47 mouse cellular contexts compared by ENCODE assay signal in genomic region chrX:51801133-51801532, GRCm38 (mm10). TPM values are rescaled to one million over a fixed set of nuclear protein-coding genes. Genes with fewer than 3 reads are reported as not detected.
"Had no signal": no experiment of that assay in that cellular context is flagged by ENCODE, and none has a peak within 500 bp of the region (broad histone marks: within the 10 kb centered on the region; RNA-seq: fewer than 3 reads in every experiment).

Gene Usp26 (minus strand): TSS chrX:51801233.

- H3K9me3 ChIP-seq: heart, embryonic 10.5 days; heart, embryonic 15.5 days; hindbrain, embryonic 12.5 days; hindbrain, embryonic 13.5 days; hindbrain, embryonic 15.5 days; intestine, embryonic 15.5 days; kidney, embryonic 15.5 days had no signal

- ATAC-seq: hindbrain, embryonic 16.5 days; hindbrain, postnatal 0 days; inflammation-experienced regulatory T-cells, adult 6 months; intestine, embryonic 15.5 days; intestine, embryonic 16.5 days; intestine, postnatal 0 days had no signal

- H3K27ac ChIP-seq: heart, embryonic 10.5 days; heart, embryonic 13.5 days; heart, embryonic 15.5 days; hindbrain, embryonic 10.5 days; hindbrain, embryonic 12.5 days; hindbrain, embryonic 13.5 days; hindbrain, embryonic 14.5 days; hindbrain, embryonic 15.5 days; hindbrain, postnatal 0 days; intestine, embryonic 15.5 days; kidney, embryonic 15.5 days; kidney, postnatal 0 days; layer of hippocampus, adult 2 months had no signal

- H3K4me3 ChIP-seq: heart, embryonic 10.5 days; heart, embryonic 12.5 days; heart, embryonic 13.5 days; heart, embryonic 15.5 days; hindbrain, embryonic 10.5 days; hindbrain, embryonic 12.5 days; hindbrain, embryonic 13.5 days; hindbrain, embryonic 15.5 days; intestine, embryonic 15.5 days; kidney, embryonic 15.5 days; layer of hippocampus, adult 2 months had no signal

- H3K27me3 ChIP-seq: heart, embryonic 12.5 days; heart, embryonic 13.5 days; heart, embryonic 15.5 days; hindbrain, embryonic 12.5 days; hindbrain, embryonic 13.5 days; hindbrain, embryonic 15.5 days; intestine, embryonic 15.5 days; kidney, embryonic 15.5 days had no signal

- DNase-seq: heart, postnatal 10 days; heart, postnatal 14 days; heart, postnatal 36 days; heart, postnatal 4 days; kidney, adult 11 months; kidney, adult 18-20 months; kidney, adult 2 months; kidney, adult 8-10 months; kidney, adult 9 months; kidney, postnatal 10 days; kidney, postnatal 14 days; kidney, postnatal 25 days; kidney, postnatal 36 days; kidney, postnatal 4 days; layer of hippocampus, adult 9-11 months; layer of hippocampus, postnatal 36 days had no signal

- H3K9ac ChIP-seq: heart, embryonic 12.5 days; heart, embryonic 13.5 days; heart, embryonic 15.5 days; hindbrain, embryonic 12.5 days; hindbrain, embryonic 13.5 days; hindbrain, embryonic 14.5 days; hindbrain, embryonic 15.5 days; intestine, embryonic 15.5 days; kidney, embryonic 15.5 days had no signal

- H3K36me3 ChIP-seq: heart, embryonic 10.5 days; heart, embryonic 12.5 days; heart, embryonic 13.5 days; heart, embryonic 15.5 days; hindbrain, embryonic 10.5 days; hindbrain, embryonic 12.5 days; hindbrain, embryonic 13.5 days; hindbrain, embryonic 15.5 days; intestine, embryonic 15.5 days; kidney, embryonic 15.5 days had no signal

- H3K4me1 ChIP-seq: heart, embryonic 10.5 days; heart, embryonic 12.5 days; heart, embryonic 13.5 days; heart, embryonic 15.5 days; hindbrain, embryonic 10.5 days; hindbrain, embryonic 12.5 days; hindbrain, embryonic 13.5 days; hindbrain, embryonic 15.5 days; intestine, embryonic 15.5 days; kidney, embryonic 15.5 days had no signal

RNA-seq across cellular contexts. Expression of gene Usp26, which starts in this region (rescaled TPM):
- total RNA-seq: heart, postnatal 10 days; hematopoietic stem cell, adult 5-6 weeks; hindbrain, postnatal 0 days; layer of hippocampus, adult 18-20 months; layer of hippocampus, adult 2 months; layer of hippocampus, adult 8-10 months; layer of hippocampus, postnatal 10 days; layer of hippocampus, postnatal 25 days; layer of hippocampus, postnatal 36 days; left cerebral cortex, adult 18-20 months had no signal
- polyA plus RNA-seq: heart, embryonic 11.5 days; heart, embryonic 12.5 days; heart, embryonic 15.5 days; heart, embryonic 16.5 days; hindbrain, embryonic 10.5 days; hindbrain, embryonic 11.5 days; hindbrain, embryonic 12.5 days; hindbrain, embryonic 13.5 days; hindbrain, embryonic 14.5 days; hindbrain, embryonic 15.5 days; hindbrain, embryonic 16.5 days; hindbrain, postnatal 0 days; inflammation-experienced regulatory T-cells, adult 6 months; intestine, embryonic 14.5 days; intestine, embryonic 15.5 days; intestine, embryonic 16.5 days; intestine, postnatal 0 days; kidney, adult 2 months; kidney, embryonic 14.5 days; kidney, embryonic 15.5 days; kidney, embryonic 16.5 days; kidney, postnatal 0 days; large intestine, adult 2 months had no signal
